Mouse (Mus musculus) heart, embryonic 14.5 days (tissue): Measurements from ENCODE around the gene Ccl20. TPM values are rescaled to one million over a fixed set of nuclear protein-coding genes. Genes with fewer than 3 reads are reported as not detected.

Source experiments
- ATAC-seq: fragments of 200-750 bp; cut with Nextera tagmentation; 2 replicates; pipeline ENCODE4 v1.8.0; 2017; ENCODE audit warnings: low read depth, moderate TSS enrichment; ENCODE audit not compliant: insufficient number of reproducible peaks, insufficient read depth, low FRiP score
- H3K27ac ChIP-seq, 2 experiments: fragments of 200-500 bp in 1 of 2; fragments of 300-500 bp in 1 of 2; sonication (generic) in 1 of 2; replicated peaks in 1 of 2; 2 replicates each; pipeline ENCODE4 v1.5.1; 2012 to 2014; ENCODE audit warnings: low read depth in 2 of 2, low read length in 2 of 2, control low read depth in 1 of 2, mild to moderate bottlenecking in 1 of 2, mixed read lengths in 1 of 2; ENCODE audit not compliant: control insufficient read depth in 1 of 2, insufficient read depth in 1 of 2
- H3K27me3 ChIP-seq: fragments of 300-500 bp; sonication (generic); 2 replicates; pipeline ENCODE4 v1.6.1; 2014; ENCODE audit warnings: mild to moderate bottlenecking, low read length, control low read depth; ENCODE audit not compliant: control insufficient read depth, insufficient read depth
- H3K36me3 ChIP-seq: fragments of 300-500 bp; sonication (generic); 2 replicates; pipeline ENCODE4 v1.6.1; 2014; ENCODE audit warnings: mild to moderate bottlenecking, control low read depth, low read length, mixed read lengths; ENCODE audit not compliant: control insufficient read depth, insufficient read depth
- H3K4me1 ChIP-seq, 2 experiments: fragments of 200-500 bp in 1 of 2; fragments of 300-500 bp in 1 of 2; sonication (generic) in 1 of 2; 2 replicates each; pipeline ENCODE4 v1.6.1; 2012 to 2014; ENCODE audit warnings: low read length in 2 of 2, control low read depth in 1 of 2, mixed read lengths in 1 of 2; ENCODE audit not compliant: control insufficient read depth in 2 of 2, insufficient read depth in 2 of 2
- H3K4me2 ChIP-seq: fragments of 300-500 bp; sonication (generic); 2 replicates; pipeline ENCODE4 v1.6.1; 2014; ENCODE audit warnings: mild to moderate bottlenecking, low read length
- H3K4me3 ChIP-seq, 2 experiments: fragments of 200-500 bp in 1 of 2; fragments of 300-500 bp in 1 of 2; sonication (generic) in 1 of 2; 2 replicates each; pipeline ENCODE4 v1.5.1; 2012 to 2014; ENCODE audit warnings: low read length in 2 of 2, mild to moderate bottlenecking in 2 of 2, control low read depth in 1 of 2, low read depth in 1 of 2, moderate library complexity in 1 of 2; ENCODE audit not compliant: control insufficient read depth in 1 of 2, insufficient read depth in 1 of 2
- H3K9ac ChIP-seq: fragments of 300-500 bp; sonication (generic); 2 replicates; pipeline ENCODE4 v1.6.1; 2014; ENCODE audit warnings: mild to moderate bottlenecking, low read length
- H3K9me3 ChIP-seq: fragments of 300-500 bp; sonication (generic); 2 replicates; pipeline ENCODE4 v1.6.1; 2016; ENCODE audit warnings: low read length, control low read depth; ENCODE audit not compliant: control insufficient read depth
- WGBS: fragments of 180-500 bp; shearing (Covaris S2); extraction: QIAGEN DNeasy Blood & Tissue Kit; methylation state at CpG from one replicate; pipeline ENCODE4 v1.1.7; 2014; 5-methylcytosine and 5-hydroxymethylcytosine counted together
- polyA plus RNA-seq: library from polyadenylated mRNA; unstranded; fragments of >200 nt; fragmentation: Nextera tagmentation; extraction: Ambion mirVana; gene quantifications from 2 replicates; pipeline ENCODE4 v1.2.1, GENCODE M21; 2014

The Ccl20 gene
- polyA plus RNA-seq, 1 experiment from 2014 or later, result 0.36 TPM

- no peak overlapping the region for H3K9ac ChIP-seq
- no peaks in the 10 kb centered on the region for H3K9me3 ChIP-seq
- no peak for ATAC-seq
- no peaks in the 10 kb centered on the region for H3K36me3 ChIP-seq
- peaks cover 7 to 16% of the 10 kb centered on the region in 2 experiments; a peak in 3 of 4 replicates for H3K4me1 ChIP-seq
- no peak overlapping the region for H3K4me3 ChIP-seq
- no peak overlapping the region for H3K27ac ChIP-seq
- no peaks in the 10 kb centered on the region for H3K27me3 ChIP-seq
- H3K4me2 ChIP-seq, result no peak overlapping the region
- WGBS, result 87% methylated on average over 4 of the region's 4 CpGs
Measured at GRCm38 (mm10) chr1:83096935-83097334, 19.6 kb upstream of the Ccl20 start.

- peaks cover 7 to 18% of the 10 kb centered on the region in 2 experiments; a peak in 3 of 4 replicates for H3K4me1 ChIP-seq
- H3K9ac ChIP-seq, result no peak overlapping the region
- no peak for ATAC-seq
- H3K36me3 ChIP-seq, result no peaks in the 10 kb centered on the region
- H3K9me3 ChIP-seq, result no peaks in the 10 kb centered on the region
- H3K27ac ChIP-seq, result peak overlapping the region in 1 of 2 experiments; percentile 9; a peak in 1 of 4 replicates
- WGBS, result 69% methylated on average over 2 of the region's 2 CpGs
- no peak overlapping the region for H3K4me2 ChIP-seq
- no peak overlapping the region for H3K4me3 ChIP-seq
- no peaks in the 10 kb centered on the region for H3K27me3 ChIP-seq
Measured at GRCm38 (mm10) chr1:83099160-83099559, 17.4 kb upstream of the Ccl20 start.

- no peaks in the 10 kb centered on the region for H3K36me3 ChIP-seq
- no peak overlapping the region for H3K9ac ChIP-seq
- peak overlapping the region; percentile 7 to 44; a peak in 2 of 4 replicates for H3K27ac ChIP-seq
- H3K4me2 ChIP-seq, result no peak overlapping the region
- no peak overlapping the region for H3K4me3 ChIP-seq
- H3K9me3 ChIP-seq, result no peaks in the 10 kb centered on the region
- peaks cover 7 to 18% of the 10 kb centered on the region in 2 experiments; a peak in 3 of 4 replicates for H3K4me1 ChIP-seq
- 43% methylated on average over 7 of the region's 7 CpGs for WGBS
- no peaks in the 10 kb centered on the region for H3K27me3 ChIP-seq
- ATAC-seq, result no peak
Measured at GRCm38 (mm10) chr1:83099580-83100137, 16.9 kb upstream of the Ccl20 start.

- no peaks in the 10 kb centered on the region for H3K27me3 ChIP-seq
- H3K9ac ChIP-seq, result no peak overlapping the region
- no peak for ATAC-seq
Measured at GRCm38 (mm10) chr1:83101891-83102290, 14.7 kb upstream of the Ccl20 start.

GRCm38 (mm10) chr1:83105464-83105863 lies 11.1 kb upstream of the Ccl20 start:
- Histone ChIP-seq H3K27ac (no peak overlapping the region), H3K9me3 (no peaks in the 10 kb centered on the region), H3K9ac (no peak overlapping the region), H3K36me3 (no peaks in the 10 kb centered on the region), H3K27me3 (no peaks in the 10 kb centered on the region), H3K4me1 (peaks cover 0 to 7% of the 10 kb centered on the region in 2 experiments; a peak in 2 of 4 replicates), H3K4me2 (no peak overlapping the region), H3K4me3 (no peak overlapping the region)
- WGBS, result 70% methylated on average over 1 of the region's 1 CpGs
- ATAC-seq, result no peak

More at GRCm38 (mm10) chr1:83101891-83102290, 14.7 kb upstream of the Ccl20 start:
- Histone ChIP-seq H3K4me1 (peaks cover 7 to 14% of the 10 kb centered on the region in 2 experiments; a peak in 3 of 4 replicates), H3K27ac (0 out of 4 replicates have a peak overlapping the region, but pooled peaks of 1 of the 2 experiments have one; percentile 12), H3K4me3 (no peak overlapping the region), H3K4me2 (no peak overlapping the region), H3K36me3 (no peaks in the 10 kb centered on the region), H3K9me3 (no peaks in the 10 kb centered on the region)
- WGBS, result 35% methylated on average over 3 of the region's 3 CpGs

GRCm38 (mm10) chr1:83107410-83107978 lies 9.1 kb upstream of the Ccl20 start:
- WGBS, result 75% methylated on average over 5 of the region's 5 CpGs
- Histone ChIP-seq H3K27ac (no peak overlapping the region), H3K9ac (no peak overlapping the region), H3K9me3 (no peaks in the 10 kb centered on the region), H3K4me3 (no peak overlapping the region), H3K27me3 (no peaks in the 10 kb centered on the region), H3K4me2 (no peak overlapping the region), H3K36me3 (no peaks in the 10 kb centered on the region), H3K4me1 (no peaks in the 10 kb centered on the region)
- ATAC-seq, result no peak

GRCm38 (mm10) chr1:83110992-83111391 lies 5.6 kb upstream of the Ccl20 start:
- no peak overlapping the region for H3K4me3 ChIP-seq
- no peaks in the 10 kb centered on the region for H3K36me3 ChIP-seq
- no peak overlapping the region for H3K4me2 ChIP-seq
- no peaks in the 10 kb centered on the region for H3K4me1 ChIP-seq
- no peak overlapping the region for H3K27ac ChIP-seq
- H3K9me3 ChIP-seq, result no peaks in the 10 kb centered on the region
- no peaks in the 10 kb centered on the region for H3K27me3 ChIP-seq
- ATAC-seq, result no peak
- no peak overlapping the region for H3K9ac ChIP-seq
